Mouse (Mus musculus) G1E (cell line): ENCODE measurements around the gene Scn1b. TPM values are rescaled to one million over a fixed set of nuclear protein-coding genes. Genes with fewer than 3 reads are reported as not detected.

ENCODE experiments used
- ATAC-seq: 2 replicates; pipeline ENCODE4 v1.8.0; 2016; ENCODE audit warnings: mild to moderate bottlenecking; ENCODE audit not compliant: insufficient number of reproducible peaks, poor library complexity, low FRiP score, severe bottlenecking; ENCODE audit errors: extremely low read depth
- DNase-seq: peaks from one replicate; pipeline ENCODE4 v3.0.0; 2012; ENCODE audit warnings: low spot score
- H3K27me3 ChIP-seq: 2 replicates; pipeline ENCODE4 v1.6.1; 2012; ENCODE audit warnings: mild to moderate bottlenecking, low read length, inconsistent platforms; ENCODE audit not compliant: insufficient read depth
- H3K36me3 ChIP-seq: replicated peaks from 2 replicates; pipeline ENCODE3; 2012; ENCODE audit warnings: mild to moderate bottlenecking, inconsistent platforms
- H3K4me1 ChIP-seq: 2 replicates; pipeline ENCODE4 v1.6.1; 2012; ENCODE audit warnings: low read depth, low read length, inconsistent platforms, mixed read lengths; ENCODE audit not compliant: insufficient read depth
- H3K4me3 ChIP-seq: 2 replicates; pipeline ENCODE4 v1.5.1; 2012; ENCODE audit warnings: low read depth, mild to moderate bottlenecking, inconsistent platforms, low read length, moderate library complexity, mixed read lengths
- H3K9me3 ChIP-seq: replicated peaks from 2 replicates; pipeline ENCODE4 v1.6.1; 2012; ENCODE audit warnings: inconsistent platforms
- CTCF ChIP-seq: IDR thresholded peaks from 2 replicates; pipeline ENCODE4 v1.5.1; 2012; ENCODE audit warnings: low read depth, low read length, inconsistent platforms, mixed read lengths
- GATA1 ChIP-seq: IDR thresholded peaks from 2 replicates; pipeline ENCODE4 v1.6.1; 2012; ENCODE audit warnings: borderline replicate concordance, low read length, inconsistent platforms, mixed read lengths
- GATA2 ChIP-seq: IDR thresholded peaks from 2 replicates; pipeline ENCODE4 v1.6.1; 2012; ENCODE audit warnings: low read depth, low read length, inconsistent platforms, borderline replicate concordance
- POLR2AphosphoS5 ChIP-seq: IDR thresholded peaks from 2 replicates; pipeline ENCODE4 v1.6.1; 2012; ENCODE audit warnings: low read depth, low read length, inconsistent platforms; ENCODE audit not compliant: insufficient replicate concordance
- TAL1 ChIP-seq: conservative IDR thresholded peaks from 2 replicates; pipeline ENCODE4 v1.6.1; 2012; ENCODE audit warnings: low read depth, low read length, inconsistent platforms, mixed read lengths
- polyA plus RNA-seq: library from polyadenylated mRNA; stranded (reverse); fragments of >175 nt; gene quantifications from 2 replicates; pipeline ENCODE4 v1.2.3, GENCODE M21; 2012
- total RNA-seq, 2 experiments: library from RNA; stranded (forward) in 1 of 2; stranded (reverse) in 1 of 2; fragments of 200-1000 nt in 1 of 2; fragments of >200 nt in 1 of 2; fragmentation: Nextera tagmentation in 1 of 2; gene quantifications; 2 replicates each; pipeline ENCODE4 v1.2.3; 2014 to 2017

Scn1b gene
- total and polyA plus RNA-seq, 3 experiments: not detected

DNA sequence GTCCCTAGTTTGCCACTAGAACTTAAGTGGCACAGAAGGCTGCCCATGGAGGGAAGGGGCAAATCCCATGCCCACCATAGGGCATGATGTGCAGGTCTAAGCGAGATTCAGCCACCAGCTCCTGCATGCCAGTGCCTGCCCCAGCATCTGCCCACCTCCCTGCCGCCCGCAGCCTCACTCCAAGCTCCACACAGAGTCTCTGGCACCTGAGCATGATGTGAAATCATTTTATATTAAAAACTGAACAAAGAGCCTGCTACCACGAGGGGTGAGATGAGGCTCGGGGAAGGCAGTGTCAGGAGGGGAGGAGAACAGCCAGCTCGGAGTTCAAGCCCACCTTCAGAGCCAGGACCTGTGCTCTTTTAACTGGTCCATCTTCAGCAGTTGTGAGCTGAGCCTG lies 56.5 kb downstream of the Scn1b start:
- TF ChIP-seq GATA2 (no peak), CTCF (no peak), TAL1 (no peak), GATA1 (no peak)
- H3K9me3 ChIP-seq: peaks cover 34% of the 10 kb centered on the region
- no peak for DNase-seq
- no peaks in the 10 kb centered on the region for H3K4me1 ChIP-seq
- H3K4me3 ChIP-seq: no peak overlapping the region
- H3K27me3 ChIP-seq: no peaks in the 10 kb centered on the region
- ATAC-seq: no peak
- no peaks in the 10 kb centered on the region for H3K36me3 ChIP-seq

DNA sequence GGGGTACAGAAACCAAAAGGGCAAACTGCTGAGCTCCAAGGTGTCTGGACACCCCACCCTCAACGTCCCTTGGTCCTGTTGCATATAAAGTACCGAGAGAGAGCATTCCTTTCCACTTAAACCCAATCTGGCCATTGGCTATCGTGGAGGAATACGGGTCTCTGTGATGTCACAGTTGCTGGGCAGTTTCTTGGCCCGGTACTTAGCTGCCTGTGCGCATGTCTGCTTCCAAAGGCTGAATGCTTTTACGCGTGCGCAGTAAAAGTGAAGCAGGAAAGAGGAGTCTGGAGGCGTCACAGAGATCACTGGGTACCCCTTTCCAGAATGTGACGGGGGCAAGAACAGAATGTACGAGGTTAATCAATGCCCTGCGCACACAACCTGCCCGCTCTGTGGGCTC lies 57.3 kb downstream of the Scn1b start:
- no peak for ATAC-seq
- H3K36me3 ChIP-seq: no peaks in the 10 kb centered on the region
- no peak for DNase-seq
- no peak overlapping the region for H3K4me3 ChIP-seq
- H3K9me3 ChIP-seq: peaks cover 34% of the 10 kb centered on the region
- TF ChIP-seq TAL1 (no peak), POLR2AphosphoS5 (no peak), GATA2 (no peak), GATA1 (no peak), CTCF (no peak)
- H3K4me1 ChIP-seq: no peaks in the 10 kb centered on the region
- H3K27me3 ChIP-seq: no peaks in the 10 kb centered on the region

DNA sequence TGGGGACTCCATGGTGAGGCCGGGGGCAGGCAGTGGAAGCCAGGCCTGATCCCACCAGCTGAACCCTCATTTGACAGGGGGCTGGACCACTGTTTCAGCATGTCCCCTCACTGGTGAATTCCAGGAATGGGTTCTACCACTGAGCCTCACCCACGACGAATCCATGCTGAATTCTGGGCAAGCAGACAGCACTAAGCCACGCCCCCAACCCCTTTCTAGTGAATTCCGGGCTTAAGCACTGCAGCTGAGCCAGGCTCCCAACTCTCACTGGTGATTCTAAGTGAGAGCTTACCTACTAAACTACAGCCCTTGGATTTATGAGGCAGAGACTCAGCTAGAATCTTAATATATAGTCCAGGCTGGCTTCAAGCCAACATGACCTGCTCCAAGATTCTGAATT lies 59.0 kb downstream of the Scn1b start:
- H3K4me1 ChIP-seq: no peaks in the 10 kb centered on the region
- ATAC-seq (no peak), DNase-seq (no peak)
- peaks cover 37% of the 10 kb centered on the region for H3K9me3 ChIP-seq
- TF ChIP-seq GATA2 (no peak), GATA1 (no peak), TAL1 (no peak), POLR2AphosphoS5 (no peak), CTCF (no peak)
- H3K4me3 ChIP-seq: no peak overlapping the region; the same call in 1 of the 2 replicates
- H3K27me3 ChIP-seq: no peaks in the 10 kb centered on the region
- H3K36me3 ChIP-seq: no peaks in the 10 kb centered on the region

Other genes with a start within 250 kb of the Scn1b start
- gene Cd22, start 246.7 kb downstream of the Scn1b start, total RNA-seq (2014; fragmentation: Nextera tagmentation): not detected in 2 replicates
- gene Cd22, start 246.7 kb downstream of the Scn1b start, total RNA-seq (2017): 0.22 TPM in 1 of 2 replicates, not detected in the other
- gene Cd22, start 246.7 kb downstream of the Scn1b start, polyA plus RNA-seq: not detected in 2 replicates
- gene Mag, start 212.1 kb downstream of the Scn1b start, total RNA-seq (2014; fragmentation: Nextera tagmentation): not detected in 2 replicates
- gene Mag, start 212.1 kb downstream of the Scn1b start, total RNA-seq (2017): not detected in 2 replicates
- gene Mag, start 212.1 kb downstream of the Scn1b start, polyA plus RNA-seq: not detected in 2 replicates
- not detected in 2 replicates for gene Hamp2, start 202.3 kb downstream of the Scn1b start, total RNA-seq (2014; fragmentation: Nextera tagmentation)
- not detected in 2 replicates for gene Hamp2, start 202.3 kb downstream of the Scn1b start, total RNA-seq (2017)
- not detected in 2 replicates for gene Hamp2, start 202.3 kb downstream of the Scn1b start, polyA plus RNA-seq
- not detected in 2 replicates for gene Hamp, start 183.0 kb downstream of the Scn1b start, total RNA-seq (2014; fragmentation: Nextera tagmentation)
- not detected in 2 replicates for gene Hamp, start 183.0 kb downstream of the Scn1b start, total RNA-seq (2017)
- gene Hamp, start 183.0 kb downstream of the Scn1b start, polyA plus RNA-seq: not detected in 2 replicates
- 132 and 135 TPM in 2 replicates for gene Usf2, start 170.2 kb downstream of the Scn1b start, total RNA-seq (2014; fragmentation: Nextera tagmentation)
- gene Usf2, start 170.2 kb downstream of the Scn1b start, total RNA-seq (2017): 63.8 and 69.9 TPM in 2 replicates
- gene Usf2, start 170.2 kb downstream of the Scn1b start, polyA plus RNA-seq: 101 and 113 TPM in 2 replicates
- not detected in 2 replicates for gene Lsr, start 153.5 kb downstream of the Scn1b start, total RNA-seq (2014; fragmentation: Nextera tagmentation)
- 0.11 TPM in 1 of 2 replicates, not detected in the other for gene Lsr, start 153.5 kb downstream of the Scn1b start, total RNA-seq (2017)
- gene Lsr, start 153.5 kb downstream of the Scn1b start, polyA plus RNA-seq: not detected in 2 replicates
- not detected in 2 replicates for gene Fam187b, start 153.2 kb downstream of the Scn1b start, total RNA-seq (2014; fragmentation: Nextera tagmentation)
- 0.12 and 0.27 TPM in 2 replicates for gene Fam187b, start 153.2 kb downstream of the Scn1b start, total RNA-seq (2017)
- gene Fam187b, start 153.2 kb downstream of the Scn1b start, polyA plus RNA-seq: 0.03 TPM in 1 of 2 replicates, not detected in the other
- gene Fxyd5, start 84.5 kb downstream of the Scn1b start, total RNA-seq (2014; fragmentation: Nextera tagmentation): 0.75 and 1.7 TPM in 2 replicates
- 3.3 and 3.4 TPM in 2 replicates for gene Fxyd5, start 84.5 kb downstream of the Scn1b start, total RNA-seq (2017)
- 1.2 and 1.8 TPM in 2 replicates for gene Fxyd5, start 84.5 kb downstream of the Scn1b start, polyA plus RNA-seq
- not detected in 2 replicates for gene Fxyd7, start 75.5 kb downstream of the Scn1b start, total RNA-seq (2014; fragmentation: Nextera tagmentation)
- not detected in 2 replicates for gene Fxyd7, start 75.5 kb downstream of the Scn1b start, total RNA-seq (2017)
- not detected in 2 replicates for gene Fxyd7, start 75.5 kb downstream of the Scn1b start, polyA plus RNA-seq
- not detected in 2 replicates for gene Fxyd1, start 69.8 kb downstream of the Scn1b start, total RNA-seq (2014; fragmentation: Nextera tagmentation)
- gene Fxyd1, start 69.8 kb downstream of the Scn1b start, total RNA-seq (2017): 0.35 TPM in 1 of 2 replicates, not detected in the other
- not detected in 2 replicates for gene Fxyd1, start 69.8 kb downstream of the Scn1b start, polyA plus RNA-seq
- gene Lgi4, start 67.7 kb downstream of the Scn1b start, total RNA-seq (2014; fragmentation: Nextera tagmentation): not detected in 2 replicates
- gene Lgi4, start 67.7 kb downstream of the Scn1b start, total RNA-seq (2017): 0.05 TPM in 1 of 2 replicates, not detected in the other
- not detected in 2 replicates for gene Lgi4, start 67.7 kb downstream of the Scn1b start, polyA plus RNA-seq
- not detected in 2 replicates for gene Fxyd3, start 50.3 kb downstream of the Scn1b start, total RNA-seq (2014; fragmentation: Nextera tagmentation)
- gene Fxyd3, start 50.3 kb downstream of the Scn1b start, total RNA-seq (2017): 0.06 and 0.16 TPM in 2 replicates
- gene Fxyd3, start 50.3 kb downstream of the Scn1b start, polyA plus RNA-seq: not detected in 2 replicates
- not detected in 2 replicates for gene Hpn, start 11.7 kb downstream of the Scn1b start, total RNA-seq (2014; fragmentation: Nextera tagmentation)
- gene Hpn, start 11.7 kb downstream of the Scn1b start, total RNA-seq (2017): 0.87 TPM in 1 of 2 replicates, not detected in the other
- gene Hpn, start 11.7 kb downstream of the Scn1b start, polyA plus RNA-seq: not detected in 2 replicates
- 38.4 and 52.7 TPM in 2 replicates for gene Gramd1a, start 28.9 kb upstream of the Scn1b start, total RNA-seq (2014; fragmentation: Nextera tagmentation)
- 19.2 and 19.4 TPM in 2 replicates for gene Gramd1a, start 28.9 kb upstream of the Scn1b start, total RNA-seq (2017)
- 56.7 and 65.4 TPM in 2 replicates for gene Gramd1a, start 28.9 kb upstream of the Scn1b start, polyA plus RNA-seq
- gene Scgb2b2, start 163.5 kb upstream of the Scn1b start, total RNA-seq (2014; fragmentation: Nextera tagmentation): not detected in 2 replicates
- not detected in 2 replicates for gene Scgb2b2, start 163.5 kb upstream of the Scn1b start, total RNA-seq (2017)
- not detected in 2 replicates for gene Scgb2b2, start 163.5 kb upstream of the Scn1b start, polyA plus RNA-seq
- not detected in 2 replicates for gene Scgb1b2, start 164.8 kb upstream of the Scn1b start, total RNA-seq (2014; fragmentation: Nextera tagmentation)
- gene Scgb1b2, start 164.8 kb upstream of the Scn1b start, total RNA-seq (2017): not detected in 2 replicates
- not detected in 2 replicates for gene Scgb1b2, start 164.8 kb upstream of the Scn1b start, polyA plus RNA-seq
- gene Scgb2b3, start 235.1 kb upstream of the Scn1b start, total RNA-seq (2014; fragmentation: Nextera tagmentation): not detected in 2 replicates
- not detected in 2 replicates for gene Scgb2b3, start 235.1 kb upstream of the Scn1b start, total RNA-seq (2017)
- gene Scgb2b3, start 235.1 kb upstream of the Scn1b start, polyA plus RNA-seq: not detected in 2 replicates
- gene Scgb1b3, start 248.6 kb upstream of the Scn1b start, total RNA-seq (2014; fragmentation: Nextera tagmentation): not detected in 2 replicates
- not detected in 2 replicates for gene Scgb1b3, start 248.6 kb upstream of the Scn1b start, total RNA-seq (2017)
- not detected in 2 replicates for gene Scgb1b3, start 248.6 kb upstream of the Scn1b start, polyA plus RNA-seq